Mouse (Mus musculus) liver, adult 2 months (tissue): ENCODE data around the gene Gm13271.

Source experiments
- CTCF ChIP-seq: fragments of 200-500 bp; IDR thresholded peaks from 2 replicates; pipeline ENCODE4 v1.5.1; 2011; ENCODE audit warnings: low read depth, low read length, control low read depth
- POLR2A ChIP-seq: fragments of 200-500 bp; IDR thresholded peaks from 2 replicates; pipeline ENCODE4 v1.6.1; 2011; ENCODE audit warnings: low read length, control low read depth; ENCODE audit not compliant: insufficient read depth; ENCODE audit errors: extremely low read depth

GRCm38 (mm10) chr4:88741426-88741825, 13.2 kb upstream of the Gm13271 start:
- TF ChIP-seq CTCF (no peak), POLR2A (no peak)
